Mouse (Mus musculus) kidney, adult 9 months (tissue): ENCODE results near the gene Prrt1.

Source experiments
- DNase-seq: peaks from one replicate; pipeline ENCODE4 v3.0.0; 2022

The Prrt1 gene

DNA sequence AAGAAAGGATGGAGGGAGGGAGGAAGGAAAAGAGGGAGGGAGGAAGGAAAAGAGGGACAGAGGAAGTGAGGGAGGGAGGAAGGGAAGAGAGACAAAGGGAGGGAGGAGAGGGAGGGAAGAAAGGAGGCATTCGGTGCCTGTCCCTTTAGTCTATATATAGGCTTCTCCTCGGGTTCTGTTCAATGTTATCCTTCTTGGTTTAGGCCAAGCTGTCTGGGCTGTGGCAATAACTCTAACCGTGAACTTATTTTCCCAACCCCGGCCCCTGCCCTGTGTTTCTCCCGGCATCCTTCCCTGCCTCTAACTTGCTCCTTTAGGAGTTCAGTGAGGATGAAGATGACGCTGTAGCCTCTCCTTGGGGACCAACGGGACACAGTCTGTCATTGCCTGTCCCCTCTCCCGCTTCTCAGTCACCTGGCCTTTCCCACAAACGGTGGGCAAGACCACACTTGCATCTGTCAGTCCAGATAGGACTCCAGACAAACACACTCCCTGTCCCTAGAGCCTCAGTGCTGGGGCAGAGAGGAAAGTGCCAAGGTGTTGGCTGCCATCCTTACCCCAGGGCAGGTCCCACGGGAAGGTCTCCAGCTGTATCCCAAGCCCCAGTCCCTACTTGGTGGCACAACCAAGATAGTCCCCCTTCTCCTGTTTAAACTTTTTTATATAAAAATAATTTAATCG is 45.3 kb downstream of the Prrt1 start:
- no peak for DNase-seq

DNA sequence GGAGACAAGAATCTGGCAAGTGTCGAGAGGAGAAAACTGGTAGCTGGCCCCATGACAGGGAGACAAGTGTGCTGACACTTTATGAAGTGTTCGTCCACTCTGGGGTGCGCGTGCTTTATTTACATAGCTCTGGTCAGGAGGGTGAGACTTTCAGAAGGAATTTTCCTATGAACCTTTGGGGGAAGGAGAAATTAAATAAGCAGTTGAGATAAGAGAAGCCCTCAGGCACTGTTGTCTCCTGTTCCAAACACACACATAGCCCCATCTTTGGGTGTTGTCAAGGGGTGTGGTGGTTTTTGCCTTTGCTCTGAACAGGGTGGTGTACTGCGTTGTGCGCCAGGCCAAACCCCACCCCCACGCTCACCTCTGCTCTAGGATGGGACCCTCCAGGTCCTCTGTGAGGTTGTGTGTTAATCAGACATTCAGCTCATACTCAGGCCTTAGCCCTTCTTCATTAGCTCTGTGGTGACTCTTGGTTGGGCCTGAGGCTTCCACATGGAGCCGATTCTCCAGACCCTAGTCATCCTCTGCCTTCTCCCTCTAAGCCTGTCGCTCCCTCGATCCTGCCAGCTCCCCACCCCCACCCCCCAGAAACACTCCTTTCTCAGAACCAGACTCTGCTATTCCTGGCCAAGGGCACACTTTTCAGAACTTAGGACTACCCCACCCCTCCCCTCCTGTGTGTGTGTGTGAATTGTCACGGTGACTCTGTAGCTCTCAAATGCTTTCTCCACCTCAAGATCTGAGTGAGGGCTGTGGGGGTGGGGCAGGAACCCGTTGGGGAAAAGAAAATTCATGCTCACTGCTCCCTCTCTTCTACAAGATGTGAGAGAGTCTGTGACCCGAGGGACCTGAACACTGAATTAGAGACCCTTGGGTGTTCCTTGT is 46.1 kb downstream of the Prrt1 start:
- no peak for DNase-seq

DNA sequence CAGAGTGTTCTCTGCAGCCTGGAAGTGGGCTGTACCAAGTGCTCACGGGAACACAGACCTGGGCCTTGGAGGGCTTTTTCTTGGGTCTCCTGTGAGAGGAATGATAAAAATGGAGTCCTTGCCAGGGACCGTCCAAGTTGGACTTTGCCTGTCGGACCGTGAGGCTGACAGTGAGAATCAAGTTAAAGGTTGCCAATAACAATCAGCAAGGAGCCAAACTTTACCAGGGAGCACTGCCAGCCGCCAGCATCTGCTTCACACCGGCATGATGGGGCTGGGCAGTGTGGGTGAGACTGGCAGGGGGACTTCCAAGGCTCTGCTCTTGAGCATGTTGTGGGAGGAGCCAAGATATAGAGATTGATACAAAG is 46.7 kb downstream of the Prrt1 start:
- peak; percentile 85 for DNase-seq

GRCm38 (mm10) chr17:34676671-34677070 is 47.3 kb downstream of the Prrt1 start:
- no peak for DNase-seq

DNA sequence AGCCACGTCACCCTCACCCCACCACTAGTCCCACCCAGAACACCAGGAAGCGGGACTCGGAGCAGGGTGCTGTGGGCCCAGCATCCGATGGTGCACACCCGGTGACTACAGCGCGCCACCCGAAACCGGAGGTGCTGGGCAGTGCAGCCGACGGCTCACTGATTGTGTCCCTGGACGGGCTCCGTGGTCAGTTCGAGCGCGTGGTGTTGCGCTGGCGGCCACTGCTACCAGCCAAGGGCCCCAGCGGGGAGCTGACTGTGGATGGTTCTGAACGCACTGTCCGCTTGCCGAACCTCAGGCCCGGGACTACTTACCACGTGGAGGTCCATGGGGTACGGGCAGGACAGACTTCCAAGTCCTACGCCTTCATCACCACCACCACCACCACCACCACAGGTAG is 50.9 kb downstream of the Prrt1 start:
- DNase-seq = no peak

GRCm38 (mm10) chr17:34680621-34681020 is 51.3 kb downstream of the Prrt1 start:
- DNase-seq = no peak

GRCm38 (mm10) chr17:34681132-34681571 is 51.8 kb downstream of the Prrt1 start:
- peak; percentile 57 for DNase-seq

DNA sequence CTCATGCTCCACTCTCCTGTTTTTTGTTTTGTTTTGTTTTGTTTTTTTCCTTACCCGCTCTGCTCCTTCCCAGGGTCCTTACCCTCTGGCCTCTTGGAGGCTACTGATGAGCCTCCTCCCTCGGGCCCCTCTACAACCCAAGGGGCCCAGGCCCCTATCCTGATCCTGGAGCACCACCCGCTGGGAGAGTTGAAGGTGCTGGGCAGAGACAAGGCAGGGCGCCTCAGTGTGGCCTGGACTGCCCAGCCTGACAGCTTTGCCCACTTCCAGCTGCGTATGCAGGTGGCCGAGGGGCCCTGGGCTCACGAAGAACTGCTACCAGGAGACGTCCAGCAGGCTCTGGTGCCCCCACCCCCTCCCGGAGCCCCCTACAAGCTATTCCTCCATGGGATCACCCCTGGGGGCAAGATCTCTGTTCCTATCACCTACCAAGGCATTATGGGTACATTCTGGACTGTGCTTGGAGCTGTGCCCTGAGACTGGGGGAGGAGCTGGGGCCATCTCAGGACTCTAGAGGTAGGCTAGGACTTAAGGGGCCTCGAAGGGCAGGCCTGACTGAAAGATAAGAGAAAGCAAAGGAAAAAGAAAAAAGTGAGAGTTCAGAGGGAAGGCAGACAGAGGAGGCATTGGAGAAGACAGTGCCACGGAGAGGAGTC is 52.7 kb downstream of the Prrt1 start:
- DNase-seq = no peak
